Mouse (Mus musculus): ENCODE results near the gene Mpped2.

The Mpped2 gene

DNA sequence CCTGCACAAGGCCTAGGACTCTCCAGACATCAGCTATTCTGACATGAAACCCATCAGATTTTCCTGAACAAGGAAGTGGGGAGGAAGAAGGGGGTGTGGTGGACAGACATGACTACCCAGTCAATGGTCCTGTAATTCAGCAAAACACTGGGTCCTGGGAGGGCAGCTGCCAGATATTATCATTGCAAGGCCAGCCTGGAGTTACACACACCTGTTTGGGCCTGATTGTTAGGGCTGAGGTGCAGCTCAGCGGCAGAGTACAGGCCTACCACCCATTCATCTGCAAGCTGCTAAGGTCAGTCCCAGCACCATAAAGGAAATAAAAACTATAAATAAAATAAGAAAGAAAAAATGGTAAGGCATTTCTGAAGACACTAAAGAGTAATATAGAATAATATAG is 52.3 kb downstream of the Mpped2 start:
- DNase-seq (ENCODE audit: low read depth, low spot score) = no peak

DNA sequence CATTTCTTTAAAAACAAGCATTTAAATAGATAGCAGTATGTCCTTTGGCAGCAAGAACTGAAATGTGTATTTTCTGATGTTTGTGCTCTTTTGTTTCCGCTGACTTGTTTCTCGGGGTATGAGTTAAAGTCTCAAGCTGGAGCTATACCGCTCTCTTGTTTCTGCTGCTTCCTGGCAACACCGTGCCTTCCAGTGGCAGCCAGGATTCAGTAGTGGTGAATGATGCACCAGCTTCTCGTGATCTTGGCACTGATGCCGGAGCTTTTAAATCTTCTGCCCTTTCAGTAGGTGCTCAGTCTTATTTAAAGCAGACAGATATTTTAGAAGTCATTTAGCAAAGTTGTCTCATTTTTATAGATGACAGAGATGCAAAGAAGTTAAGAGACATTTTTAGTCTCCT is 53.1 kb downstream of the Mpped2 start:
- no peak for DNase-seq (ENCODE audit: low read depth, low spot score)

DNA sequence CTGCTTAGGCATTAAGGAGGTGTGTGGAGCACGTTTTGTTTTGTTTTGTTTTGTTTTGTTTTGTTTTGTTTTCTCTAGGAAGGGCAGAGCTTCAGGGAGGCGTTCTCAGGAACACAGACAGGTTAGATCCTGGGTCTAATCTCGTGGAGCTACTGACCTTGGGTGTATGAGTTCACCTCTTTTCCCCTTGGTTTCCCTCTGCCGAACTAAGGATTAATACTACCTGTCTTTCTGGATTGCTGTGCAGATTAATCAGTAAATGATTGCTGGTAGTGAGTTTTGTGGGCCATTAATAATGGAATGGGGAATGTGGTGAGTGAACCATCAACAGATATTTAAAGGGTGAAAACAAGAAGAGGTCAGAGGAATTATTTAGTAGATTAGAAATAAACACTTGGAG is 53.8 kb downstream of the Mpped2 start:
- DNase-seq (ENCODE audit: low read depth, low spot score) = no peak

DNA sequence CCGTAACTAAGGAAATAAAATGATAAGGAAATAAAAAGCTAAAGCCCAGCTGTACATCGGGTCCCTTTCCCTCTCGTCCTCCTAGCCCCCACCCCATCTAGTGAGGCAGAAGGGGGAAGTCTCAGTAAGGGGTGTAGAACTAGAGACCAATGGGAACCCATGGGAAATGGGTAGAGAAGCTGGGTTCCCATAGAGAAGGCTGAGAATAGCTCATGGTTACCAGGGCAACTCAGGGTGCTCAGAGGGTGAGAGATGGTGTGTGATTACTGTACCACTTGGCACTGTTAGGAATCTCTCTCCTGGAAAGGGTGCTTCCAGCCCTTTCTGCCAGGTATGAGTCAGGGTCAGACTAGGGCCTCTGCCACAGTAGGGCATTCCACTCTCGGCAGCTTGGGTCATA is 54.3 kb downstream of the Mpped2 start:
- no peak for DNase-seq (ENCODE audit: low read depth, low spot score)

DNA sequence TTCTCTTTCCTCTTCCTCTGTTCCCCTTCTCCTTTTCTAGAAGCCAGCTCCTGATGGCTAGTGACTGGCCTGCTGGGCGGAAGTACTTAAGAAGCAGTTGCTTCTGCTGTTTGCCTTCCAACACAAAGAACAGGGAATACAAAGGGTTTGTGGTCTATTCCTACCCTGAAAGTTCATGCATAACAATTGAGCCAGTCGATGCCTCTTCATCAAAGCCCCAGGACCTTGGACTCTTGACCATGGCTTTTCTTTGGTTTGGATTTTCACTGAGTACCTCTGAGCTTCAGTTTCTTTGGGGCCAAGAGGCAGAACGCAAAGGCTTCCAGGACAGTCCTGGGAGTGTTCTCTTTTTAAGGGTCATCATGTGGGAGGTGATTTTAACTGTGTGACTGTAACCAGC is 57.8 kb downstream of the Mpped2 start:
- no peak for DNase-seq (ENCODE audit: low read depth, low spot score)

DNA sequence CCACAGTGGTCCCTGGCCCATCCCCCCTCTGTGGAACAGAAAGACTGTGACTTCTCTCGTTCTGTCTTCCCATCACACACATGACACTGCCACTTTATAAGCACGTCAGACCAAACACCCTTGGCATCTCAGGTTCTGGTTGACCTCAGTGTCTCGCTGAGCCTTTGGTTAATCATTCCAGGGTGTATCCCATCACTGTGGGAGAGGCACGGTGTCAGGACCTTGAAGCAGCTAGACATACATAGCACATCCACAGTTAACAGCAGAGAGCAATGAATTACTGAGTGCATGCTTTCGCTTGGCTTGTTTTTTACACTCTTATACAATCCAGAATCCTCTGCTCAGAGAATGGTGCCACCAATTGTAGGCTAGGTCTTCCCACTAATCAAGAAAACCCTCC is 60.6 kb downstream of the Mpped2 start:
- no peak for DNase-seq (ENCODE audit: low read depth, low spot score)

DNA sequence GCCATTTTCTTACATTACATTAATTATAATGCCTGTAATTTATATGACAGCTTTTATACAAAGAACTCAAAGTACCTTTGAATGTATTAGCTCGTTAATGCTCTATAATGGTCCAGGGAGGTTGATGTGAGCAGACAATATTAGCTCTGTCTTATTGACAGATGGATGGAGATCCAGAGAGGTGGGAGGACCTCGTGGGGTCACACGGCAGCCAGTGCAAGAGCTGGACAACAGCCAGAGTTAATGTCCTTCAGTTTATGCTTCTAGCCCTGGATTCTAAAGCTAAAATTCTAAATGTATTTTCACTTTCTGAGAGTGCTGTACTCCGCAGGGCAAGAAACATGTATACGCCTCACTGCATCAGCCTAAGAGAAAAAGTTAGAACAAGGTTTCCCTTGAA is 61.6 kb downstream of the Mpped2 start:
- DNase-seq (ENCODE audit: low read depth, low spot score) = no peak

DNA sequence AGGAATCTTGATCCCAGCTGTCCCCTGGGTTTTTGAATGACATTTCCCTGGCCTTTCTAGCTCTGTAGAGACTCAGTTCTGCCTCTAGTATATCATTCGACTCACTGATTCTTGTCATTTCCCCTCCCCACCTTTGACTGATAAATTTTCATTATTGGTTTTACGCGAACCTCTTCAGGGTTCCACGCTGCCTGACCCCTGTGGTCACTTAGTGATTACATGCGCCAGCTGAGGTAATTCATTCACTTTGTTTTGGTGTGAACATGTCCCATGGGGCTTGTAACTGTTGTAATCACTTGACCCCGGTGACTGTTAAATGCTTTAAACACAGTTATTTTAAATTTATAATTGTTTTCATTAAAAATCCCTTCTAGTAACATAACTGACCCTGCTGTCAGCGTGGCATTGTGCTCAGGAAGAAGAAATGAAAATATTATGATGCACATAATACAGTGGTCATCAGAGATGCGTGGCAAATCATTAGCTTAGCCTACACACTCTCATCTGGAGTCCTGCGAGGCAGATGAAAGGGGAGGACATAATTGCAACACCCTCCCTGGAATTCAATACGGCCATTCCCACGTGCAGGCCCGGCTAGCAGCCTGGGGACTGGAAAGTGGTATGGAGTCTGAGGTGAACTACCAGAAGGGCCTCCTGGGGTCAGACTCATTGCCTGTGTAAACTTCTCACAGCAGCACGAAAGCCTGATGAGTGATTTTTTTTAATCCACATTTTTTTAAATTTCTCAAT is 63.5 kb downstream of the Mpped2 start:
- DNase-seq (ENCODE audit: low read depth, low spot score) = no peak

DNA sequence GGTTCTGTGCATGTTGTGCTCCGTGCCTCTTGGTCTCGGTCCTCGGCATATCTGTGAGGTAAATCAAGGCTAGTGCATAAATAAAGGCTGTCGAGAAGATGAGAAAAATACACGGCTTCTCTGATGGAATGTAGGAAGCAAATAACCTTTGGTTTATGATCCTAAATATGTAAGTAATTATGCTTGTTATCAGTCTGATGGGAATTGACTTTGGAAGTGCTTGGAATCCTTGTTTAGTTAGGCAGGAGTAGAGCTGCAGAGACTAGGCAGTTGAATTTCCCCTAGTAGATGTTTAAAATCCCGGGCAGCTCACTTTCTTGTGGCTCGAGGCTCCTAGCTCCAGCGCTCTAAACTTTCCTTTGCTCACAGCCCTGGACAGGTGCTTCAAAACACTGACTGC is 69.9 kb downstream of the Mpped2 start:
- no peak for DNase-seq (ENCODE audit: low read depth, low spot score)

DNA sequence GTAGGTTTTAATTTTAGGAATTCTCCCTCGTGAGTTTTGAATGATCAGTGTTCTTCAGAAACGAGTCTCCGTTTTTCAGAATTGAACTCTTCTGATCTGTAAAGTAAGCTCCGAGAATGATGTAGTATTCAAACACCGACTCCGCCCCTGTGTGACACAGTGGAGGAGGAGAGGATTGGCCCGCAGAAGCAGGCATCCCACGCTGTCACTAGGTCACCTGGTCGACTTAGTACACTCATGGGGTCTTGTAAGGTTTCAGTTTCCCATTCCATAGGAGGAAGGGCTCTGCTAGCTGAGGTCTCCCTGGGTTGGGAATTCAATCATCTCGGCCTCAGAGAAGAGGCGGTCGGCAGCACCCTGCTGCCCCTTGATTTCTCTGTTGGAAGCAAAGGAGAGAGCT is 76.2 kb downstream of the Mpped2 start:
- no peak for DNase-seq (ENCODE audit: low read depth, low spot score)

DNA sequence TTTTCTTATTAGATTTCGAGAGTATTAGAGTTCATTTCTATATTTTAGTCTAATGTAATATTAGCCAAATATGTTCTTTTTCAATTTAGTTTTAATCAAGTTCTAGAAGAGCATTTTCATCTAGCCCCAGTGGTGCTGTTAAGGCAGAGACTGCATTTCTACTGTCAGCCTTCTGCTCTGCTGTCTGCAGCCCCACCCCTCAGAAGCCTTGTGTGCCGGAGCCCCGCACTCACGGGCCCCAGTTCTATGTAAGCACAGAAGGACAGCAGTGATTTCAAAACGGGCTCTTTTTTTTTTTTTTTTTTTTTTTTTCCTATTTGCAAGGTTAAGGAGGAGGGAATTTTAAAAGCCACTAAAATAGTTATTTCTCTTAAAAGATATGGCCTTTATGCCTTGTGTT is 79.6 kb downstream of the Mpped2 start:
- DNase-seq (ENCODE audit: low read depth, low spot score) = no peak

DNA sequence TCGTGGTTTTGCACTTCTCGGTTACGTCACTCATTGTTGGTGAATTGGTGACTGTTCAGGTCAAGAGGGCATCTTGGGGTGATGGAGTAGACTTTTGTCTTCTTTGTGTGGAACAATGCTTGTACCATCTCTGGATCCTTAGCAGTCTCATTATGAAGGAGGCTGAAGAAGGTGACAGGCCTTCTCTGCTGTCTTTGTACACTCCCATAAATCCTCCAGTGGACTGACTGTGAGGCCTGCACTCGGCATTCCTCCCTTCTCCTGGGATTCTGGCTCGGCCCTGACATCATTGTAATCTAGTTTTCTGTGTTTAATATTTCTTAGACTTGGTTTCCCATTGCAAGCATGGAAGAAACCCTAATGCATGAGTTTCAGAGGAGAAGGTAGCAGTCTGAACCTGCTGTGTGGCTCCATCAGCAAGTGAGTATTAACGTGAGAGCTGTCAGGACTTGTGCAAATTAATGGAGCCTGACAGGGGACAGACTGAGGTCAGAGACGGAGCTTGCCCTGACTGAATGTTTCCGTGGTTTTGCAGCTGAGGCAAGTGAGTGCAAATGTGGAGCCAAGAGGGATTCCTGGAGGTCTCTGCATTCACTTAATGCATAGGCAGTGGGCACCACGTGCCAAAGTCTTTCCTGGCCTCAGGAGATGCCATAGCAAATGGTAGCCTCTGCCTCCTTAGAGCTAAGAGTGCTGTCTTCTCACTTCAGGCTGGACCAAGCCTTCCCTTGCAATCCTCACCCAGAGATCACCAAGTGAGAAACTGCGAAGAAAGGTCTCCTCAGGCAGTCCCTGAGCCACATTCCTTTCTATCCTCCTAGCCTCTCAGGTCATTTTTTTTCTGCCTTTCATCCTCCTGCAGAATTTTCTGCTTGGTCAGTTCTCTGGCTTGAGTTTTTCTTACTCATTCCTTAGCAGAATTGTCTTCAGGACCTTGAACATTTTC is 81.5 kb downstream of the Mpped2 start:
- no peak for DNase-seq (ENCODE audit: low read depth, low spot score)

DNA sequence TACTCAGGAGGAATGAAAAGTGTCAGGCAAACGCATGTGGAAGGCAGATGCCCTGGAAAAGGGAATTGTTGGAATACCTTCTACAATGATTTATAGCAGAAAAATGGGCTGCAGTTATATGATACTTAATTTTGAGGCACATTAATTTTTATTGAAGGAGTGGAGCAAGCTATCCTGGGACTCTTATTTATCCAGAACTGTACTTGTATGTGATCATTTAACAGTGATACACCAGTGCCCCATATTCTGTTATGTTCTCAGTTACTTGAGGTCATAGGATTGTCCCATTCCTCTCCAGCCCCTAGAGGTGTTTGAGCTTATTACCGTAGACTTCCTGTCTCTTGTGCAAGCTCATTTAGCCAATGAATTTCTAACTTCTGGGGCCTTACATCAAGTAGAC is 82.9 kb downstream of the Mpped2 start:
- DNase-seq (ENCODE audit: low read depth, low spot score) = no peak

DNA sequence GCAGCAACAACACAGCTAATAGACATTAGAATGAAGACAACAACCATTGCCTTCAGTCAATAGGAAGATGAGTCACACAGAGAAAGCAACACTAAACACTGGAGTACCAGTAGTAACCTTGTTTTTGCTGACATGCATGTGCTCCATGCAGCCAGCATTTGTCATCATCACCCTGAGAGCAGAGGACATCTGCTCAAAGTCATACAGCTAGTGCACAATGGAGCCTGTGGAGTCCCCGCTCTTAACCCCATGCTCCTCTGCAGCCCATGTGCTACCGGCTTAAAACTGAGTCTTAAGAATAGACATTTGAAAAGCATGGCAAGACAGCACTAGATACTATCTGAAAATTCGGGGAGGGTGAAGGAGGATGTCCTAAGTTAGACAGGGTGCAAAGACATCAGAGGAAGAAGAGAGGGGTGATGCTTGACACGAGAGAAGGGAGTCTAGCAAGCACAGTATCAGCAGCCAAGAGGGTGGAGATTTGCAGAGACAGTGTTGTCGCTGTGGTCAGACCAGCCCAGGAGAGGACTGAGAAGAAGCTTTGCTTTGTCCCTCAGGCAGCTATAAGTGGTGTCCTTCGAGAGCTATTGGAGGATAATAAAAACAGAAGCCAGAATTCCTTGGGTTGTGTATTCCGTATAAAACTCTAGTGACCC is 85.9 kb downstream of the Mpped2 start:
- no peak for DNase-seq (ENCODE audit: low read depth, low spot score)

DNA sequence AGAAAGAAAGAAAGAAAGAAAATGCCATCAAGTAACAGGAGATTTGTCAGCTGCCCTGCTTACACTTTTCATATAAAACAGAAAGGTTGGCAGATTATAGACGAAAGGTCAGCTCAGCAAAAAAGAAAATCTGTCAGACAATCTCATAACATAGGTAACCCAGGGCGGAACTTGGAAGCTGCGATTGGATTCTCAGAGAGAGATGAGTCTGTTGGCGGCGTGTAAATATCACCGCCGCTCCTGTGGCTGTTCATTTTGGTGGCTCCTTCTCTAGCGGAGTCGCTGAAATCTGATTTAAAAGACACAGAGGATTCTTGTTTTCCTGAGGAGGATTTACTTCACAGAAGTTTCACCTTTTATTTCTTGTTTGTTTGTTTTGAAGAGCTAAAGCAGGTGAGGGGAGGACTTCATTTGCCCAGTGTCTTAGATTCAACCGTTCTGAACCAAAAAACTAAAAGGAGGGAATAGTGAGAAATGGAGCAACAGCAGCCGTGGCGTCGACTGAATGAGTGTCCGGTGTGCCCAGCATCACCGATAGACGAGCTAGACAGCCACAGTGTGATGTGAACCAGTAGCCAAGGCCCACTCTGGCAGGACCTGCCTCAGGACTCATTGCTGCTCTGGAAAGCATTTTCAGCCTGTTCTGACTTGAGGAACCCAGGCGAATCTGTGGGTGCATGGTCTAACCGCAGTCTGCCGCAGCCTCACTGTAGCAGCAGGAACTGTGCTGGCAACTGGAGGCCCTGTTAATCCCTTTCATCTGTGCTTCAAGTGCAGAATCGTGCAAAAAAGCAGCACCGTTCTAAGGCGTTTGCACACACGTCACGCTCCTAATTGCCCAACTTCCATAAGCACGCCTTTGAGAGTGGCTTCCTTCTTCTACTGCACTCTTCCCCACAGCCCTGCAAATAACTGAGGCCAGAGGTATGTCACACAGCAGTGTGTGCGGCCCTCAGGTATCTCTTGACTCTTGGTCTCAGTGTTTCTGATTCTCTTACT is 88.4 kb downstream of the Mpped2 start:
- DNase-seq (ENCODE audit: low read depth, low spot score) = no peak

DNA sequence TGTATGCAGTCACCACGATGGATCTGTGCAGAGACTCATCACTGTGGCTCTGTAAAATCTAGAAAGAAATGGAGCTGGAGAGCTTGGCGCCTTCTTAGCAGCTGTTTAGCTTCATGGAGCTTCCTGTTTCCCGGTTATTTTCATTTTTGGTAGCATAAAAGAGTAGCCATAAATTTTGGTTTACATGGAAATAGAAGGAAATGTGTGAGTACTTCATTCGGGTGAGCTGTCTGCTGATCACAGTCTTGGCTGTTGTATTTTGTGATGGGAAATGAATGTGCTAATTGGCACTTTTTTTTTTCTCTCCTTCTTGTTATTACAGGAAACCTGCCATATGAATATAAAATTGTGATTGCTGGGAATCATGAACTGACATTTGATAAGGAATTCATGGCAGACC is 90.2 kb downstream of the Mpped2 start:
- DNase-seq (ENCODE audit: low read depth, low spot score) = no peak

DNA sequence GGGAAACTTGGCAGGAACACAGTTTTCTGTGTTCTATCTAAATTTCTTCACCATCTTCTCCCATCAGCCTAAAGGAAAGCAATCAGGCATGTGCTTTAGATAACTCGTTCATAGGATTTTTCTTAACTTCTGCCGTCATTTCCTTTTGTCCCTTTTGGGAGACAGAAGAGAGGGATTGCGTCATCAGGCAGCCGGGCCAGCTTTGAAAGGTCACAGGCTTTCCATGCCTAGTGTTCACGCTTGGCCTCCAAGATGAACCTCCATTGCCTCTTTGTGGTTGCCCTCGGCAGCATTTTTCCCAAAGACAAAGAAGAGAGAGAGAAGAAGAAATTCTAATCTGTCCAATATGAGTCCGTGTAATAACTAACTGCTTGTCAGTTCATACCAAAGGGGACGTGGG is 95.0 kb downstream of the Mpped2 start:
- DNase-seq (ENCODE audit: low read depth, low spot score) = no peak

DNA sequence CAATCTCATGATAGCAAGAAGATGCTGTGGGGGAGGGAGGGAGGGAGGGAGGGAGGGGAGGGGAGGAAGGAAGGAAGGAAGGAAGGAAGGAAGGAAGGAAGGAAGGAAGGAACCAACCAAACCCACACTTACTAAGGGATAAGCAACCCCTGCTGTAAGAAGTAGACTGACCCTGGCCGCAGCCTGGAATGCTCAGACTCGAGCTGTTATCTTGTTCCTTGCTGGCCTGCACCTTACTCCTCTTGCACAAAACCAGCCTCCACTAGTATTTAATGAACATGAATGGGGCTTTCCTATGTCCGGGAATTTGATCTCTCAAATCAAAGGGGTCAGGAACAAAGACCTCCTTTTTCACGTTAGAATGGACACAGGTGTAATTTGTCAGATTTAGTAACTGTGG is 95.5 kb downstream of the Mpped2 start:
- DNase-seq (ENCODE audit: low read depth, low spot score) = no peak

DNA sequence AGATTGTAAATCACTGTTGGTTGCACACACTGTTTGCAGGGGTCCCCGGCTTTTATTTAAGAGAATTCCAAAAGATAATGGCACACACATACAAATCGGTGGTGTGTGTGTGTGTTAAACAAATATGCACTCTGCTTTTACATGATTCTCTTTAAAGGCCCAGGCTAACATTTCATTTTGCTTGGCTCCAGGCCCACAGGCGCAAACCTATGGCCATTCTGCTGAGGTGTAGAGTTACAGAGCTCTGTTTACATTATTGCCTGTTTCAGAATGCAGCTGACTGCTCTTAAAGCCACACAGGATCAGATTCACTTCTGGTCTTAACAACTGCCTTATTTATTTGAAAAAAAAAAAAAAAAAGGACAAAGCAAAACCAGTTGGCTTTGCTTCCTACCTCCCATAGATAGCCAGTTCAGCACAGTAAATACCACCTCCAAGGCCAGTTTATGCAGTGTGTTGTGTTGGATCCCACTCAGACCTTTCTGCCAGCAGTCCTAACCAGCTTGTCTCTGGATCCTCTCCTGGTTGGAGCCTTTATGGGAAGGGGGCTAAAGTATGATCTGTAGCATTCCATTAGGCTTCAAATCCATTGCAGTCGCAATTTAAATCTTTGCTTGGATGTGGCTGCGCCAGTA is 96.7 kb downstream of the Mpped2 start:
- no peak for DNase-seq (ENCODE audit: low read depth, low spot score)

DNA sequence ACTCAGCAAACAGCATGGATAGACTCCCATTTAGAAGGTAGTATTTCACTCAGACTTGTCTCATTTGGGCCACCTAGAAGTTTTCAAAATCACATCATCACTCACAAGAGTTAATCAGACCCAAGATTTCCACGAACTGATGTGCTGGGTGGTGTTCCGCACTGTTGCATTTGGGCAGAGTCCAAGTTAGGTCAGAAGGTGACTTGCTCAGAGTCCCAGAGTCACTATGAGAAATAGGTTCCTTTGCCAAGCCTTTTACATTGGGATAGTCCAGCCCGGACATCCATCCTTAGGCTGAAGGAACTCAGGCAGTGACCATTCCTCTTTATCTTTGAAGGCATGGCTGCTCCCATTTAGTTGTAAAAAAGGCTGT is 97.2 kb downstream of the Mpped2 start:
- no peak for DNase-seq (ENCODE audit: low read depth, low spot score)

DNA sequence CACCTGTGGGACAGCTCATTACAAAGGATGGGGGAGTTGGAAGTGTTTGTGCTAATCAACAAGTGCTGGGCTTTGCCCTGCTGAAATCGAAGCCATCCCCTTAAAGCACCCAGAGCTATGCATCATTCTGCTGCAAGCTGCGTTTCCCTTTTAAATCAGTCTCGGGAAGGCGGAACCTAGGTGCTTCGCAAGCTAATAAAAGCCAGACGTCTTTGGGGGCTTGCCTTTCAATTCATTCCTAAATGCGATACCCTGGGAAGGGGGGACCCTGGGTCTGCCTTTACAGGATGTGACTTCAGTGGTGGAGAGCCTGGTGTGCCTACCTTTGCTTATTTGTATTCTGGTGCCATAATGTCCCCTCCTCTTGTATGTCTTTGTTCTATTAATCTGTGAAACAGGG is 103.2 kb downstream of the Mpped2 start:
- no peak for DNase-seq (ENCODE audit: low read depth, low spot score)

Data from brain, embryonic 18.5 days (tissue).